Mouse (Mus musculus) hindbrain, embryonic 14.5 days (tissue): ENCODE measurements at regions not wholly inside any gene's neighbourhood (a gene's known extent, or its start where the extent isn't known, plus 50 kb on each side); places are given as distances from the start of the nearest gene placed in this dataset.

Experiments used
- ATAC-seq: fragments of 200-750 bp; cut with Nextera tagmentation; 2 replicates; pipeline ENCODE4 v1.8.0; 2017; ENCODE audit warnings: moderate number of reproducible peaks, mild to moderate bottlenecking, moderate TSS enrichment, moderate library complexity; ENCODE audit not compliant: low FRiP score
- DNase-seq: peaks from one replicate; pipeline ENCODE4 v3.0.0-alpha.2; 2015; ENCODE audit warnings: low spot score
- H3K27ac ChIP-seq: fragments of 300-500 bp; sonication (generic); 2 replicates; pipeline ENCODE4 v1.5.1; 2014; ENCODE audit warnings: mild to moderate bottlenecking, moderate library complexity
- H3K27me3 ChIP-seq: fragments of 300-500 bp; sonication (generic); 2 replicates; pipeline ENCODE4 v1.6.1; 2014; ENCODE audit warnings: mild to moderate bottlenecking, low read length, mixed read lengths; ENCODE audit not compliant: control insufficient read depth, insufficient read depth
- H3K36me3 ChIP-seq: fragments of 300-500 bp; sonication (generic); replicated peaks from 2 replicates; pipeline ENCODE4 v1.6.1; 2014; ENCODE audit not compliant: control insufficient read depth, insufficient read depth
- H3K4me1 ChIP-seq: fragments of 300-500 bp; sonication (generic); replicated peaks from 2 replicates; pipeline ENCODE4 v1.6.1; 2014; ENCODE audit warnings: antibody characterized with exemption, low read length, mixed read lengths; ENCODE audit not compliant: control insufficient read depth, insufficient read depth
- H3K4me2 ChIP-seq: fragments of 300-500 bp; sonication (generic); replicated peaks from 2 replicates; pipeline ENCODE4 v1.6.1; 2014; ENCODE audit warnings: mild to moderate bottlenecking, moderate library complexity
- H3K4me3 ChIP-seq: fragments of 300-500 bp; sonication (generic); replicated peaks from 2 replicates; pipeline ENCODE4 v1.5.1; 2014; ENCODE audit warnings: mild to moderate bottlenecking, low read length
- H3K9ac ChIP-seq: fragments of 300-500 bp; sonication (generic); 2 replicates; pipeline ENCODE4 v1.6.1; 2014
- H3K9me3 ChIP-seq: fragments of 300-500 bp; sonication (generic); 2 replicates; pipeline ENCODE4 v1.6.1; 2016; ENCODE audit warnings: low read length; ENCODE audit not compliant: control insufficient read depth
- WGBS: fragments of 180-500 bp; shearing (Covaris S2); extraction: QIAGEN DNeasy Blood & Tissue Kit; methylation state at CpG from one replicate; pipeline ENCODE4 v1.1.7; 2014; 5-methylcytosine and 5-hydroxymethylcytosine counted together

- Histone ChIP-seq H3K4me3 (no peak overlapping the region), H3K27me3 (no peaks in the 10 kb centered on the region), H3K9me3 (no peaks in the 10 kb centered on the region), H3K36me3 (no peaks in the 10 kb centered on the region), H3K9ac (no peak overlapping the region), H3K27ac (no peak overlapping the region), H3K4me2 (no peak overlapping the region), H3K4me1 (no peaks in the 10 kb centered on the region)
- WGBS: 85% methylated on average over 11 of the region's 11 CpGs
- no peak for ATAC-seq
- no peak for DNase-seq
Measured at GRCm38 (mm10) chr3:148762541-148763225, 227.7 kb downstream of the Adgrl2 start.

GRCm38 (mm10) chr3:148761586-148761985 is 228.8 kb downstream of the Adgrl2 start:
- Histone ChIP-seq H3K4me3 (no peak overlapping the region), H3K9me3 (no peaks in the 10 kb centered on the region), H3K4me2 (no peak overlapping the region), H3K27me3 (no peaks in the 10 kb centered on the region), H3K9ac (no peak overlapping the region), H3K4me1 (no peaks in the 10 kb centered on the region), H3K27ac (no peak overlapping the region), H3K36me3 (no peaks in the 10 kb centered on the region)
- ATAC-seq (no peak), DNase-seq (no peak)

DNA sequence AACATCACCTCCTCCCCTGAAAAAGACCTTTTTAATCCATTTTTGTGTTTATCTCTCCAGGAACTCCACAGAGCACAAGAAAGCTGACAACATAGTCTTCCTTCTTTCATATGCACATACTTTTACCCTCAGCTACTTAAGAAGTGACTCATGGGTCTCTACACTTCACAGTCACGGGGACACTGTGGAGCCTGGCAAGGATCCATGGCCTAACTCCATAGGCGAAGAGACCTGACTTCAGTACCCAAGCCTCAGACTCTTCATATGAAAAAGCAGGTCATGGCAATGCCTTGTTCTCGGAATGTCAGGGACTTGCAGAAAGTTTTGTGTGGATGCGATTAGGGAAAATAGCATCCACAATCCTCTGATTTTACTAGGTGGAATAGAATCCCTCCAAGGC is 230.9 kb downstream of the Adgrl2 start:
- no peaks in the 10 kb centered on the region for H3K36me3 ChIP-seq
- no peak overlapping the region for H3K9ac ChIP-seq
- WGBS: 90% methylated on average over 4 of the region's 4 CpGs
- DNase-seq (no peak), ATAC-seq (no peak)
- no peaks in the 10 kb centered on the region for H3K4me1 ChIP-seq
- H3K4me2 ChIP-seq: no peak overlapping the region
- no peak overlapping the region for H3K4me3 ChIP-seq
- no peaks in the 10 kb centered on the region for H3K27me3 ChIP-seq
- H3K27ac ChIP-seq: no peak overlapping the region
- H3K9me3 ChIP-seq: no peaks in the 10 kb centered on the region

DNA sequence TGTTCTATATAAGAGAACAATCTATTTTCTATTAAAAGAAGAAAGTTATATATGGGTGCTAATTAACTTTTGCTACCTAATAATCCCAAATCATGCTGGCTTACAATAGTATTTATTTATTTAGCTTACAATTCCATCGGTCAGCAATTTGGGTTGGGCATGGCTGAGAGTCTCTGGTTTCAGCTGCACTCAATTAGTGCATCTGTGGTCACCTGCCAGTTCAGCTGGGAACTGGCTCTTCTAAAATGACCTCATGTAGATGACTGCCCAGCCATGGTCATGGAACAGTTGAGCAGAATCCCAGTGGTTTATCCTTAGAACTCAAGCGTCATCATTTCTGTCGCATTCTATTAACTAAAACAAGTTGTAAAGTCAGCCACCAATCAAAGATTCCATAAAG is 244.1 kb downstream of the Adgrl2 start:
- H3K9me3 ChIP-seq: no peaks in the 10 kb centered on the region
- no peaks in the 10 kb centered on the region for H3K36me3 ChIP-seq
- ATAC-seq (no peak), DNase-seq (no peak)
- H3K4me3 ChIP-seq: no peak overlapping the region
- H3K27ac ChIP-seq: no peak overlapping the region
- H3K9ac ChIP-seq: no peak overlapping the region
- no peaks in the 10 kb centered on the region for H3K27me3 ChIP-seq
- no peak overlapping the region for H3K4me2 ChIP-seq
- H3K4me1 ChIP-seq: no peaks in the 10 kb centered on the region
- 92% methylated on average over 3 of the region's 3 CpGs for WGBS

DNA sequence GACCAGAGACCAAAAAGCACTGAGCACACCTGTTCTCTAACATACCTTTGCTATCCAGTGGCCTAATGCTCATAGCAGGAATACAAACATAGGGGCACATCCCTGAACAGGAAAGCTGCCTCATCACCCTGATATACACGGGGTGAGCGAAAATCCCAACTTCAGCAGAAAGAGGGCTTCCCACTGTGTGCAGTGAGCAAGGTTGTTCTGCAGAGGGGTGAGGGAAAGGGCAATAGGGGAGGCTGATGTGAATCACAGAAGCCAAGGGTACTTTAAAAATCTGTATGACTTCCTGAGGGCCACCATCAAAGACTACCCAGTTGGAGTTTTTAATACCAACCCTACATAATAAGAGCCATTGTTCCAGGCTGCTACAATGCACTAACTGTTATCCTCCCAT is 245.7 kb downstream of the Adgrl2 start:
- Histone ChIP-seq H3K4me1 (no peaks in the 10 kb centered on the region), H3K9ac (no peak overlapping the region), H3K27me3 (no peaks in the 10 kb centered on the region), H3K27ac (no peak overlapping the region), H3K36me3 (no peaks in the 10 kb centered on the region), H3K4me3 (no peak overlapping the region), H3K9me3 (no peaks in the 10 kb centered on the region), H3K4me2 (no peak overlapping the region)
- no peak for DNase-seq
- WGBS: 42% methylated on average over 2 of the region's 2 CpGs
- ATAC-seq: no peak

DNA sequence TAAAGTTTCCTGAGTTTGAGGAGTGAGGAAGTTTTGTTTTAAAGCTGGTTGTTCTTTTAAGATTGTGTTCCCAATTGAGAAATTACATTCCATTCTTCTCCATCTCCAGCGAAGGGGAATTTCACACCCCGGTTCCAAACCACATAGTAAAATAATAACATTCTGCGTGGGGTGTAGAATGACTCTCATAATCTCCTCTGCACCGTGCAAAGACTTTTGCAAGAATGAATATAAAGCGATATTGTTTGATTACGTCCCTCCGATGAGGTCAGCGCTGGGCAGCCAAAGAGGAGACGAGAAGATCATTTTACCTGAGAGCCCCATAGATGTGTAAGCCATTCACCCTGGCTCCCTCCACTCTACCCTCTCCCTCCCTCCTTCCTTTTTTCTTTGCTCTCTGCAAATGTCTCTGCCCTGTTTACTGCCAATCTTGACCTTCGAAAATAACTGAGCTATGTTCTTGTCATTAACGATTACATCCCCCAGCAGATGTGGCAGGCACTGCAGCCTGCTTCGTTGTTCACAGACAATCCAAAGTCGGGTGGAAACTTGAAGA is 256.1 kb downstream of the Adgrl2 start:
- no peak for DNase-seq
- Histone ChIP-seq H3K27me3 (no peaks in the 10 kb centered on the region), H3K4me2 (no peak overlapping the region), H3K9ac (no peak overlapping the region), H3K4me3 (no peak overlapping the region), H3K27ac (no peak overlapping the region), H3K36me3 (no peaks in the 10 kb centered on the region), H3K9me3 (no peaks in the 10 kb centered on the region), H3K4me1 (peaks cover 10% of the 10 kb centered on the region; the same call in 1 of the 2 replicates)
- WGBS: 78% methylated on average over 13 of the region's 13 CpGs
- ATAC-seq: no peak

DNA sequence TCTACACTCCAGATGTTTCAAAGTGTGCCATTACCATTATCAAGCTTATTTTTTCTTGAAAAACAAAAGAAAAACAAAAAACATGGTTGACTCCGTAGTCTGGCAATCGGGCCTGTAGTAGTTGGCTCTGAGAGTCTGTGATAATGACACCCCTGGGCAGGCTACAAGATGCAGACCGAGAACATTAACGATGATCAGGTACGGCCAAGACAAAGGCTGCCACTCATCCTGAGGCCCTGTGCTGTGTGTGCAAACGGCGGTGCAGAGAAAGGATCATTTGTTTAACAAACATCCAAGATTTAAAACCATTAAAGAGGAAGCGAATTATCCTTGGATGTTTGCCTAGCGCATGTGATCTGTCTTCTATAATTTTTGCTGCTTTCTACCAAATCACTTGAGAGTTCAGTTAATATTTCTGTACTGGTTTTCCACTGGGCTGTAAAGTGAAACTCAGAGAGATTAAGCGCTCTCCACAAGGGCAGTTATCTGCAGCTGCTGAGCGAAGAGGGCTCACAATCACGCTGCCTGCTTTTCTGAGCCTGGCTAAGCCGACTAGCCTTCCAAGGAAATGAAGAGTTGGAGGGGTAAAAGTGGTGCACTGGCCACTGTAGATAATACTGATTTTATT is 257.0 kb downstream of the Adgrl2 start:
- Histone ChIP-seq H3K4me3 (no peak overlapping the region), H3K4me1 (peaks cover 10% of the 10 kb centered on the region; the same call in 1 of the 2 replicates), H3K9me3 (no peaks in the 10 kb centered on the region), H3K36me3 (no peaks in the 10 kb centered on the region), H3K4me2 (0 out of 2 replicates have a peak overlapping the region, but pooled peaks have one; percentile 10), H3K9ac (no peak overlapping the region), H3K27ac (no peak overlapping the region), H3K27me3 (no peaks in the 10 kb centered on the region)
- ATAC-seq (no peak), DNase-seq (no peak)
- 57% methylated on average over 13 of the region's 13 CpGs for WGBS

DNA sequence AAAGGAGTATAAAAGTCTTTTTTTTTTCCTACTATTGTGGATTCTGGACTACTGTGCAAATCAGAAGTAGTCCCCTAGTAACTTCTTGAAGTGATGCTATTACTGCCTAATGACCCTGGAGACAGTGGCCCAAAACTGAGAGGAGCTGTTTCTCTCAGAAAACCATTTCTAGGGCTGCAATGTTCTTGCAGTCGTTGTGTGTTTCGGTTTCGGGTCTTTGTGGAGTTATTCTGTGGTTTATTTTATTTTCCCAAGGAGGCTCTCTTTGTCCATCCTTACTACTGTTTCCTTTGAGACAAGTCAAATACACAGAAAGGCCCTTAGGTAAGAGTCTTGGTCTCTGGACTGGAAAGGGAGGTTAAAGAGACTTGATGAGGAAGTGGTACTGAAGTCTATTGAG is 258.9 kb downstream of the Adgrl2 start:
- no peaks in the 10 kb centered on the region for H3K36me3 ChIP-seq
- no peak for DNase-seq
- peaks cover 10% of the 10 kb centered on the region; the same call in 1 of the 2 replicates for H3K4me1 ChIP-seq
- no peak overlapping the region for H3K9ac ChIP-seq
- no peak overlapping the region for H3K4me3 ChIP-seq
- 97% methylated on average over 3 of the region's 3 CpGs for WGBS
- H3K27ac ChIP-seq: no peak overlapping the region
- no peak overlapping the region for H3K4me2 ChIP-seq
- ATAC-seq: no peak
- H3K27me3 ChIP-seq: no peaks in the 10 kb centered on the region
- H3K9me3 ChIP-seq: no peaks in the 10 kb centered on the region

- no peak overlapping the region for H3K4me3 ChIP-seq
- no peaks in the 10 kb centered on the region for H3K36me3 ChIP-seq
- DNase-seq: no peak
- 0 out of 2 replicates have a peak, but pooled peaks cover 3% of the 10 kb centered on the region for H3K9me3 ChIP-seq
- H3K4me1 ChIP-seq: peaks cover 10% of the 10 kb centered on the region; the same call in 1 of the 2 replicates
- H3K27me3 ChIP-seq: no peaks in the 10 kb centered on the region
- H3K27ac ChIP-seq: no peak overlapping the region
- no peak overlapping the region for H3K4me2 ChIP-seq
- 69% methylated on average over 7 of the region's 7 CpGs for WGBS
- peak; percentile 72 for ATAC-seq
- no peak overlapping the region for H3K9ac ChIP-seq
Measured at GRCm38 (mm10) chr3:148729242-148729680, 261.1 kb downstream of the Adgrl2 start.
